ENCODE assay signal across 11 mouse cellular contexts in the genomic region with DNA sequence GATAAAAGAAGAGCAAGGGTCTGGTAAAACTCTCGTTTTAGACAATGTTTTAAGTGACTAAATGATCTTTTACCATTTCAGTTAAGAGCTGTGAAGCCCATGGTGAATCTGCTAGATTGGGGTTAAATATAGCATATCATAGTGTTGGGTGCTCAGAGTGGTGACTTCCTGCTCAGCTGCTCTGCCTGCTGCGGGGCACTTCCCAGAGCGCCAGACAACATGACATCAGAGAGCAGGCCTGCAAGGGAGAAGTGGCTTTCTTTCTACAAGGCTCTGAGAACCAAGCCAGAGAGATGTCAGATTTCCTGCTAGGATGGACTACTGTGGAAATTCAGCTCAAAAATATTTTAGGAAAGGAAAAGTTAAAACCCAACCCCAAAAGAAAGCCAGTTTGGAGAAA. TPM values are rescaled to one million over a fixed set of nuclear protein-coding genes. Genes with fewer than 3 reads are reported as not detected.
DNase-seq lines count a peak whose midpoint lies in the region; ATAC-seq and TF ChIP-seq lines count a peak whose summit lies in the region.
"Had no signal": no experiment of that assay in that cellular context is flagged by ENCODE, and none has a peak within 500 bp of the region (broad histone marks: within the 10 kb centered on the region; RNA-seq: fewer than 3 reads in every experiment).

No protein-coding gene starts in this region.

- H3K9ac ChIP-seq in lung, embryonic 16.5 days (ENCODE audit: low read length): no peak overlapping the region
- no peak overlapping the region for H3K9ac ChIP-seq in heart, embryonic 12.5 days
- H3K9ac ChIP-seq: limb, embryonic 13.5 days had no signal

- no peak for TF ChIP-seq POLR2A in lung, adult 2 months (IDR thresholded peaks at IDR 0.05; ENCODE audit: borderline replicate concordance, extremely low read depth, low read depth, low read length)
- TF ChIP-seq POLR2A in myocyte (IDR thresholded peaks at IDR 0.05; ENCODE audit: insufficient read length, low read depth): no peak

- H3K36me3 ChIP-seq in lung, embryonic 16.5 days (ENCODE audit: control insufficient read depth, insufficient read depth, low read length): no peaks in the 10 kb centered on the region
- H3K36me3 ChIP-seq in heart, embryonic 12.5 days: no peaks in the 10 kb centered on the region
- H3K36me3 ChIP-seq in myocyte (ENCODE audit: control insufficient read depth, insufficient read depth): no peaks in the 10 kb centered on the region
- H3K36me3 ChIP-seq: limb, embryonic 13.5 days had no signal

- no peak overlapping the region for H3K4me2 ChIP-seq in lung, embryonic 16.5 days (ENCODE audit: low read depth, low read length)
- H3K4me2 ChIP-seq in heart, embryonic 12.5 days: peak overlapping the region; percentile 4; the same call in 1 of the 2 replicates
- peak overlapping the region; percentile 41 for H3K4me2 ChIP-seq in myocyte (ENCODE audit: low read depth)
- H3K4me2 ChIP-seq: limb, embryonic 13.5 days had no signal

- H3ac ChIP-seq in myocyte (ENCODE audit: control insufficient read depth, insufficient read length): no peak overlapping the region

- H3K27ac ChIP-seq in gastrocnemius, adult 2 months: peak overlapping the region; percentile 0; the same call in 1 of the 2 replicates
- H3K27ac ChIP-seq in lung, embryonic 16.5 days (ENCODE audit: low read length): peak overlapping the region; percentile 45
- H3K27ac ChIP-seq in heart, embryonic 12.5 days (ENCODE audit: poor library complexity, severe bottlenecking): peak overlapping the region; percentile 70
- H3K27ac ChIP-seq: limb, embryonic 13.5 days had no signal

- H3K9me3 ChIP-seq in lung, embryonic 16.5 days (ENCODE audit: control insufficient read depth, low read length): no peaks in the 10 kb centered on the region
- no peaks in the 10 kb centered on the region for H3K9me3 ChIP-seq in heart, embryonic 12.5 days (replicated peaks)
- H3K9me3 ChIP-seq: limb, embryonic 13.5 days had no signal

- no peak for DNase-seq in gastrocnemius, adult 2 months
- no peak for DNase-seq in gastrocnemius, postnatal 14 days
- no peak for DNase-seq in lung, adult 2 months
- DNase-seq in frontal cortex, postnatal 25 days (ENCODE audit: low spot score in 2 of 2): no peak
- DNase-seq in thymus, postnatal 36 days: no peak
- DNase-seq: adrenal gland, postnatal 14 days; thymus, adult 2 months had no signal

- H3K4me1 ChIP-seq in lung, embryonic 16.5 days (replicated peaks; ENCODE audit: control insufficient read depth, insufficient read depth, low read length): peaks cover 30% of the 10 kb centered on the region
- H3K4me1 ChIP-seq in lung, adult 2 months (ENCODE audit: control insufficient read depth, insufficient read depth, low read length): peaks cover 13% of the 10 kb centered on the region
- H3K4me1 ChIP-seq in heart, embryonic 12.5 days (replicated peaks): peaks cover 75% of the 10 kb centered on the region

- H3K79me2 ChIP-seq in myocyte (ENCODE audit: control insufficient read depth, insufficient read depth): peaks cover 16% of the 10 kb centered on the region

- WGBS in lung, embryonic 16.5 days: 16% methylated on average over 3 of the region's 3 CpGs
- WGBS in lung, adult 2 months: 10% methylated on average over 3 of the region's 3 CpGs
- 9% methylated on average over 3 of the region's 3 CpGs for WGBS in heart, embryonic 12.5 days

- ATAC-seq in lung, embryonic 16.5 days (ENCODE audit: low read depth): 0 out of 2 replicates have a peak, but pooled peaks have one; percentile 23
- ATAC-seq in heart, embryonic 12.5 days (ENCODE audit: insufficient number of reproducible peaks, low FRiP score): peak; percentile 51; the same call in 1 of the 2 replicates

- no peak overlapping the region for H3K4me3 ChIP-seq in gastrocnemius, adult 2 months
- no peak overlapping the region for H3K4me3 ChIP-seq in lung, embryonic 16.5 days (ENCODE audit: low read length)
- H3K4me3 ChIP-seq in lung, adult 2 months (replicated peaks; ENCODE audit: extremely low read depth, low read depth, low read length): no peak overlapping the region
- H3K4me3 ChIP-seq in heart, embryonic 12.5 days: no peak overlapping the region
- H3K4me3 ChIP-seq in myocyte: no peak overlapping the region
- H3K4me3 ChIP-seq: limb, embryonic 13.5 days had no signal

- H3K27me3 ChIP-seq in lung, embryonic 16.5 days (ENCODE audit: control insufficient read depth, insufficient read depth, low read depth, low read length): no peaks in the 10 kb centered on the region
- no peaks in the 10 kb centered on the region for H3K27me3 ChIP-seq in heart, embryonic 12.5 days (replicated peaks)
- no peaks in the 10 kb centered on the region for H3K27me3 ChIP-seq in myocyte (ENCODE audit: control insufficient read depth, insufficient read depth, insufficient read length)
- H3K27me3 ChIP-seq: limb, embryonic 13.5 days had no signal

- intact Hi-C loops in gastrocnemius, adult 2 months (cut with DNase I): loop anchor here (5.0 kb wide), 1 partner anchor 54 kb away; no protein-coding TSS in a partner anchor
- intact Hi-C loops in gastrocnemius, postnatal 14 days (cut with DNase I; ENCODE audit: low total_unique reads): no loop called here

- no peak for TF ChIP-seq CTCF in gastrocnemius, adult 2 months (IDR thresholded peaks at IDR 0.05)
- no peak for TF ChIP-seq CTCF in lung, adult 2 months (IDR thresholded peaks at IDR 0.05; ENCODE audit: insufficient read depth, low read length)

TF ChIP-seq in myocyte, 11 proteins besides CTCF, POLR2A, EP300 and RAD21:
- TF ChIP-seq MYOD1 (IDR thresholded peaks at IDR 0.05; ENCODE audit: control insufficient read depth in 1 of 3, insufficient read length in 2 of 3, low read depth in 2 of 3) (peak in 2 of 3 experiments; percentile 28 to 61), POLR2AphosphoS2 (IDR thresholded peaks at IDR 0.05; ENCODE audit: insufficient read length, low read depth) (no peak), MYOG (IDR thresholded peaks at IDR 0.05; ENCODE audit: control insufficient read depth in 1 of 3, insufficient read depth in 1 of 3, insufficient read length in 2 of 3, low read depth in 2 of 3) (peak in 1 of 3 experiments; percentile 53)

RNA-seq across cellular contexts. Expression of a gene that starts 57.8 kb away (rescaled TPM):
- total RNA-seq in gastrocnemius, adult 2 months (2021): 1 to 10 TPM; 2.5 to 3.9 TPM
- total RNA-seq in gastrocnemius, postnatal 14 days (2021): 1 to 10 TPM; 7.4 to 8.7 TPM
- polyA plus RNA-seq in lung, embryonic 16.5 days (2015; fragmentation: Nextera tagmentation; extraction: Ambion mirVana): 49.7 and 54.6 TPM in 2 replicates
- 35.7 and 38.3 TPM in 2 replicates for polyA plus RNA-seq in lung, adult 2 months (2012; rRNA removed)
- polyA plus RNA-seq in heart, embryonic 12.5 days (2016; fragmentation: Nextera tagmentation; extraction: Ambion mirVana): 32.8 and 34.3 TPM in 2 replicates
- polyA plus RNA-seq in myocyte (2012; fragmentation: generic; extraction: Trizol): 13.5 TPM

Comparison
In these comparisons a context has a peak if more than half of its experiments do, and no peak if none do; other contexts are left out.
1. H3K27ac ChIP-seq: peak in every context shown above with its lines; median percentile 70 in heart, embryonic 12.5 days; 45 in lung, embryonic 16.5 days; 0 in gastrocnemius, adult 2 months.